Mouse (Mus musculus) hindbrain, embryonic 11.5 days (tissue): Measurements from ENCODE around the gene Camk1d. TPM values are rescaled to one million over a fixed set of nuclear protein-coding genes. Genes with fewer than 3 reads are reported as not detected.

Source experiments
- ATAC-seq: fragments of 200-750 bp; cut with Nextera tagmentation; 2 replicates; pipeline ENCODE4 v1.8.0; 2017; ENCODE audit warnings: mild to moderate bottlenecking, moderate TSS enrichment, moderate library complexity; ENCODE audit not compliant: low FRiP score
- DNase-seq: peaks from one replicate; pipeline ENCODE4 v3.0.0-alpha.2; 2015; ENCODE audit warnings: low spot score
- H3K27ac ChIP-seq: fragments of 300-500 bp; sonication (generic); 2 replicates; pipeline ENCODE4 v1.5.1; 2014; ENCODE audit warnings: mild to moderate bottlenecking, low read depth, low read length
- H3K27me3 ChIP-seq: fragments of 300-500 bp; sonication (generic); 2 replicates; pipeline ENCODE4 v1.6.1; 2014; ENCODE audit warnings: mild to moderate bottlenecking, low read length, moderate library complexity, mixed read lengths; ENCODE audit not compliant: control insufficient read depth, insufficient read depth
- H3K36me3 ChIP-seq: fragments of 300-500 bp; sonication (generic); 2 replicates; pipeline ENCODE4 v1.6.1; 2014; ENCODE audit warnings: mild to moderate bottlenecking, low read length, moderate library complexity, mixed read lengths; ENCODE audit not compliant: control insufficient read depth, insufficient read depth
- H3K4me1 ChIP-seq: fragments of 300-500 bp; sonication (generic); replicated peaks from 2 replicates; pipeline ENCODE4 v1.6.1; 2014; ENCODE audit warnings: low read length, mixed read lengths; ENCODE audit not compliant: control insufficient read depth, insufficient read depth
- H3K4me2 ChIP-seq: fragments of 300-500 bp; sonication (generic); replicated peaks from 2 replicates; pipeline ENCODE4 v1.6.1; 2014; ENCODE audit warnings: mild to moderate bottlenecking, low read depth, low read length
- H3K4me3 ChIP-seq: fragments of 300-500 bp; sonication (generic); 2 replicates; pipeline ENCODE4 v1.5.1; 2014; ENCODE audit warnings: low read depth, low read length
- H3K9ac ChIP-seq: fragments of 300-500 bp; sonication (generic); 2 replicates; pipeline ENCODE4 v1.6.1; 2014; ENCODE audit warnings: low read depth, low read length
- H3K9me3 ChIP-seq: fragments of 300-500 bp; sonication (generic); 2 replicates; pipeline ENCODE4 v1.6.1; 2016; ENCODE audit warnings: low read length; ENCODE audit not compliant: control insufficient read depth
- WGBS: fragments of 180-500 bp; shearing (Covaris S2); extraction: QIAGEN DNeasy Blood & Tissue Kit; methylation state at CpG from one replicate; pipeline ENCODE4 v1.1.7; 2014; 5-methylcytosine and 5-hydroxymethylcytosine counted together
- polyA plus RNA-seq: library from polyadenylated mRNA; unstranded; fragments of >200 nt; fragmentation: Nextera tagmentation; extraction: Ambion mirVana; gene quantifications from 2 replicates; pipeline ENCODE4 v1.2.1, GENCODE M21; 2014

Camk1d gene
- polyA plus RNA-seq, 1 experiment from 2014 or later: 2.7 TPM

GRCm38 (mm10) chr2:5398505-5398904 is 315.8 kb downstream of the Camk1d start:
- no peaks in the 10 kb centered on the region for H3K27me3 ChIP-seq
- WGBS: 90% methylated on average over 9 of the region's 9 CpGs
- ATAC-seq: no peak
- no peak for DNase-seq
- no peaks in the 10 kb centered on the region for H3K36me3 ChIP-seq
- H3K4me1 ChIP-seq: no peaks in the 10 kb centered on the region
- no peak overlapping the region for H3K4me3 ChIP-seq
- no peaks in the 10 kb centered on the region for H3K9me3 ChIP-seq
- H3K9ac ChIP-seq: no peak overlapping the region
- H3K27ac ChIP-seq: no peak overlapping the region
- H3K4me2 ChIP-seq: no peak overlapping the region

- ATAC-seq (no peak), DNase-seq (no peak)
- no peaks in the 10 kb centered on the region for H3K4me1 ChIP-seq
- H3K9me3 ChIP-seq: no peaks in the 10 kb centered on the region
- no peak overlapping the region for H3K9ac ChIP-seq
- H3K27me3 ChIP-seq: no peaks in the 10 kb centered on the region
- H3K4me2 ChIP-seq: no peak overlapping the region
- 80% methylated on average over 6 of the region's 6 CpGs for WGBS
- no peak overlapping the region for H3K27ac ChIP-seq
- H3K4me3 ChIP-seq: no peak overlapping the region
- no peaks in the 10 kb centered on the region for H3K36me3 ChIP-seq
These were observed 316.3 kb downstream of the Camk1d start for GRCm38 (mm10) chr2:5398043-5398442.

- Histone ChIP-seq H3K36me3 (no peaks in the 10 kb centered on the region), H3K4me3 (no peak overlapping the region), H3K4me1 (no peaks in the 10 kb centered on the region), H3K4me2 (no peak overlapping the region), H3K9ac (no peak overlapping the region), H3K27me3 (no peaks in the 10 kb centered on the region), H3K27ac (no peak overlapping the region), H3K9me3 (no peaks in the 10 kb centered on the region)
- ATAC-seq (no peak), DNase-seq (no peak)
- WGBS: 81% methylated on average over 3 of the region's 3 CpGs
These were observed 316.8 kb downstream of the Camk1d start for GRCm38 (mm10) chr2:5397468-5397867.

- H3K9ac ChIP-seq: no peak overlapping the region
- H3K27ac ChIP-seq: no peak overlapping the region
- H3K9me3 ChIP-seq: no peaks in the 10 kb centered on the region
- DNase-seq (no peak), ATAC-seq (no peak)
- H3K36me3 ChIP-seq: no peaks in the 10 kb centered on the region
- H3K4me3 ChIP-seq: no peak overlapping the region
- no peak overlapping the region for H3K4me2 ChIP-seq
- H3K27me3 ChIP-seq: no peaks in the 10 kb centered on the region
- 77% methylated on average over 1 of the region's 1 CpGs for WGBS
- no peaks in the 10 kb centered on the region for H3K4me1 ChIP-seq
These were observed 317.9 kb downstream of the Camk1d start for GRCm38 (mm10) chr2:5396415-5396814.

- Histone ChIP-seq H3K4me1 (no peaks in the 10 kb centered on the region), H3K4me2 (no peak overlapping the region), H3K27me3 (no peaks in the 10 kb centered on the region), H3K9me3 (no peaks in the 10 kb centered on the region), H3K4me3 (no peak overlapping the region), H3K36me3 (no peaks in the 10 kb centered on the region), H3K27ac (no peak overlapping the region), H3K9ac (no peak overlapping the region)
- ATAC-seq: no peak
- WGBS: 80% methylated on average over 2 of the region's 2 CpGs
- no peak for DNase-seq
These were observed 318.4 kb downstream of the Camk1d start for GRCm38 (mm10) chr2:5395873-5396272.

GRCm38 (mm10) chr2:5392921-5393320 is 321.4 kb downstream of the Camk1d start:
- no peak overlapping the region for H3K4me2 ChIP-seq
- no peaks in the 10 kb centered on the region for H3K36me3 ChIP-seq
- ATAC-seq (no peak), DNase-seq (no peak)
- H3K4me1 ChIP-seq: no peaks in the 10 kb centered on the region
- no peak overlapping the region for H3K4me3 ChIP-seq
- H3K9me3 ChIP-seq: no peaks in the 10 kb centered on the region
- H3K27me3 ChIP-seq: no peaks in the 10 kb centered on the region
- no peak overlapping the region for H3K27ac ChIP-seq
- no peak overlapping the region for H3K9ac ChIP-seq

- no peak overlapping the region for H3K27ac ChIP-seq
- no peak overlapping the region for H3K9ac ChIP-seq
- no peaks in the 10 kb centered on the region for H3K36me3 ChIP-seq
- no peaks in the 10 kb centered on the region for H3K4me1 ChIP-seq
- ATAC-seq (no peak), DNase-seq (no peak)
- WGBS: 89% methylated on average over 4 of the region's 4 CpGs
- H3K9me3 ChIP-seq: no peaks in the 10 kb centered on the region
- H3K27me3 ChIP-seq: no peaks in the 10 kb centered on the region
- H3K4me3 ChIP-seq: no peak overlapping the region
- H3K4me2 ChIP-seq: no peak overlapping the region
These were observed 321.8 kb downstream of the Camk1d start for GRCm38 (mm10) chr2:5392470-5392869.

GRCm38 (mm10) chr2:5388381-5388780 is 325.9 kb downstream of the Camk1d start:
- H3K4me3 ChIP-seq: no peak overlapping the region
- no peak for DNase-seq
- no peaks in the 10 kb centered on the region for H3K27me3 ChIP-seq
- no peak overlapping the region for H3K9ac ChIP-seq
- H3K36me3 ChIP-seq: no peaks in the 10 kb centered on the region
- WGBS: 95% methylated on average over 7 of the region's 7 CpGs
- no peak for ATAC-seq
- H3K27ac ChIP-seq: no peak overlapping the region
- no peak overlapping the region for H3K4me2 ChIP-seq
- no peaks in the 10 kb centered on the region for H3K4me1 ChIP-seq
- no peaks in the 10 kb centered on the region for H3K9me3 ChIP-seq

- Histone ChIP-seq H3K4me1 (no peaks in the 10 kb centered on the region), H3K4me3 (no peak overlapping the region), H3K27ac (no peak overlapping the region), H3K9ac (no peak overlapping the region), H3K4me2 (no peak overlapping the region), H3K36me3 (no peaks in the 10 kb centered on the region), H3K9me3 (no peaks in the 10 kb centered on the region), H3K27me3 (no peaks in the 10 kb centered on the region)
- DNase-seq (no peak), ATAC-seq (no peak)
- WGBS: 62% methylated on average over 12 of the region's 12 CpGs
These were observed 332.3 kb downstream of the Camk1d start for GRCm38 (mm10) chr2:5381712-5382710.
